Mouse (Mus musculus) lung, postnatal 4 days (tissue): ENCODE data around the gene Dpm3.
"Not testable (repeated sequence)": the region's sequence is repeated elsewhere in the genome, so short reads cannot be mapped to it uniquely, and the experiment has no call there.

Experiments used
- DNase-seq, 2 experiments: peaks; one replicate each; pipeline ENCODE4 v3.0.0; 2021

Gene Dpm3

DNA sequence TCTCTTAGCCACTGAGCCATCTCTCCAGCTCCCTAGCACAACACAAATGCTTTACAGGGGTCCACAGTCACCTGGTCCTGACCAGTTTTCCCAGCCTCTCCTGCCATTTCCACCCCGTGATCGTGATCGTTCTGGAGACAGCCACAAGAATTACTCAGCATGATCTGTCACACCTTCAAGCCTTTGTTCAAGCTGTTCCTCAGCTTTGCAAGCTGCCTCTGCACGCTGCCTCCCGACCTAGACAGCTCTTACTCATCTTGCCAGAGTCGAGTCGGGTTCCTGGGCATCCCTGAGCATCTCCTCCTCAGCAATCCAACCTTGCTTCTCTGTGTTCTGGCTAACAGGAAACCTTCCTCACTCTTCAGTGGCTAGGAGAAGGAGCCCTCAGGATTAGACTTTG, at the start of gene Dpm3:
Gene Dpm3 (plus strand): TSS at position 283 of the 400 bp plus-strand sequence.
- DNase-seq: no peak

DNA sequence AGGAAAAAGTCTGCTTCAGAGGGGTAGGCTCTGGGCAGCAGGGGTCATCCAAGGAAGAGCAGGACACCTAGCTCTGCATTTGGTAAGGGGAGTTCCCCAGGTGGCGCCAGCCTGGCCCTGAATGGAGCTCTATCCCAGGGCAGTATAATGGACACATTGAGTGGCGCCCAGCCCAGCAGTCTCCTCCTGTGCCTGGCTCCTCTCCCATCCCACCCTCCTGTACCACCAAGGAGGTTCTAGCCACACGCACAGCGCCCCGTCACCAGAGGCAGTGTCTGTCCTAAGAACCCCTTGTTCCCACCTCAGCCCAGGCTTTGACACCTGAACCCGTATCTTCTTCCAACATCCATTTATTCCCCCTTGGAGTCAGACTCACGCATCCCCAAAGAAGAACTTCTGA, 49.4 kb upstream of the Dpm3 start:
- DNase-seq: peak in 1 of 2 experiments; percentile 22

DNA sequence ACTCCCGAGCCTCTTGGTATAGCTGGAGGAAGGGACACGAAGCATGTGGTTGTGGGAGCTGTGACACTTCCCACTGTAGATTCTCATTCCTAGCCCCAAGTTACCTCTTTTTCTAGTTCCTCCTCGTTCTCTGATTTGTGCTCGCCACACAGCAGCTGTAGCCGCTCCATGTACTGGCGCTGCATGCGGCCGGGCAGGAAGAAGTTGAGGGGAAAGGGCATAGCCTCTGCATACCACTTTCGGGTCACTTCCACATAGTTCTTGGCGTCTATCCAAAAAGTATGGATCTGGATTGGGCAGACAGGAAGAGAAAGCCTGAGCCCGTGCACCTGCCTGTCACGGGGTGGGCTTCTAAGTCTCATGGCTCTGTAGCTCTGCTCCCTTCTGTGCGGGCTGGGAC, 49.0 kb upstream of the Dpm3 start:
- DNase-seq: peak in 1 of 2 experiments; percentile 35

DNA sequence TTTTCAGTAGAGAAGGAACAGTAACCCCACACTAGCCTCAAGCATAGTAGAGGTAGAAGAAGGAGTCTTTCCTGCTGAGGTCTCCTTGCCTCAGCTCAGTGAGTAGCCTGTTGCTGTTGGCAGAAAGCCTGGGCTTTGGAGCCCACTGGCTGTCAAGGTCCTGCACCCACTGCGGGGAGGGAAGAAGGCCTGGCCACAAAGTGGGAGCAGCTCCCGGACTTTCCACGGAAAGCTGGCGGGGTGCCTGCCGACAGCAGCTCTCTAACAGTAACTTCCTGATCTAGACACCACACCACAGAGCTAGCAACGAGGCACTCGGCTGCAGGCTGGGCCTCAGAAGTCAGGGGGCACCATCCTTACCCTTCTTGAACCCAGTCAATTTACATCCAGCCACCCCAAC, 48.4 kb upstream of the Dpm3 start:
- peak in 1 of 2 experiments; percentile 56 for DNase-seq

DNA sequence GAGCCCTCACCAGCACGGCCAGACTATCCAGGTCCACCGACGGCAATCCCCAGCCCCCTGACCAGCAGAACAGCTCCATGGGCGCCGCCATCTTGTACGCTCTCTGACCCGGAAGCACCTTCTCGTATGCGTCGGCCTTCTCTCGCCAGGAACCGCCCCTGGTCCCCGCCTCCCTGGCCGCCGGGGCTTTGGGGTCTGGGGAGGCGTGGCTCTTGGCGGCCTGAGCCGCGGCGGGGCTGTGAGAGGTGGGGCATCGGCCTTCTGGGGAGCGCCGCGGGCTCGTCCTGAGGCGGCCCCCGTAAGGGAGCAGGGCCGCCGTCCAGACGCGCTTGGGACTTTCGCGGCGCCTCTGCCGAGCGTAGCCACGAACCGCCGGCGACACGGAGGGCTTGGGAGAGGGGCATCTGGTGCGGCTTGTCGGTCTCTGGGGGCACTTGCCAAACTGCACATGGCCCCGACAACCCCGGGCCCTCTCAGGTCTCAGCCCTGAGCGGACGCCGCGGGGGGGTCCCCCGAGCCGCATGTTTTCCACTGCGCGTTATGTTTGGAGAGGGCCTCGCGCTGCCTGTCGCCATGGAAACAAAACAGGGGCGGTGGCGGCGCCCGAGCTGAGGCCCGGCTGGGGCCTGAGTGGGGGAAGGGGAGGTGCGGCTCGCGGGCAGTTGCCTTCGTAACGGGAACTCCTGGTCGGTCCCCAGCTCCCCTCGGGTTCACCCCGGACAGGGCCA, 45.2 kb upstream of the Dpm3 start:
- DNase-seq: peak; percentile 94 to 97

DNA sequence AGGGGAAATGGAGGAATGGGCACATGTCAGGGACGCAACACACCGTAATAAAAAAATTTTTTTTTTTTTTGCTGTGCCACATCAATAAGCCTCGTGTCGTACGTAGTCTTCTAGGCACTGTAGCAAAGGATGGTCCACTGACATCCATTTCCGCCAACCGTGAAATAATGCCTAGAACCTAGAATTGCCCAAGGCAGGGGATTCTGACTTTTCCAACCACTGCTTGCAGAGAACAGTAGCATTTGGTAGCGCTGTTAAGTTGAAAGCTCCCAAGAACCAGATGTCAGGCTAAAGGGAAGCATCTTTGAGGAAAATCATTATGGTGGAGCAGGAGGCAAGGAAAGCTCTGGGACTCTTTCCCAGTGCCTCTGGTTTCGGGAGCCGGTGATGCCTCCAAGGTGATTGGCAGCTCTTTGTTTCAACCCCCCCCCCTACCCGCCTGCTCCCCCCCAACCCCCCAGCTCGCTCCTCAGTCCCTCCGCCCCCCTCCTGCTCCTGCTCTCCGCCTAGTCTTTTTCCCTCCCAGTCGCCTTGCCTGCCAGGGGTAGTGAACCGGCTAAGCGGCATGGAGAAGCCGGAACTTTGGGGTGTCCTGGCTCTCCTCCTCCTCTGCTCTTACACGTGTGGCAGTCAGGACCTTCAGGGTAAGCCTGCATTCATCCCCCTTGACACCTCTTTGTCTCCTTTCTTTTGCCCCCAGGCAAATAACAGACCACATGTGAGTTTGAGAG, 44.3 kb upstream of the Dpm3 start, which contains the start of gene Thbs3:
Gene Thbs3 (plus strand): TSS at position 500 of the 731 bp plus-strand sequence.
- DNase-seq: peak in 1 of 2 experiments; percentile 60

DNA sequence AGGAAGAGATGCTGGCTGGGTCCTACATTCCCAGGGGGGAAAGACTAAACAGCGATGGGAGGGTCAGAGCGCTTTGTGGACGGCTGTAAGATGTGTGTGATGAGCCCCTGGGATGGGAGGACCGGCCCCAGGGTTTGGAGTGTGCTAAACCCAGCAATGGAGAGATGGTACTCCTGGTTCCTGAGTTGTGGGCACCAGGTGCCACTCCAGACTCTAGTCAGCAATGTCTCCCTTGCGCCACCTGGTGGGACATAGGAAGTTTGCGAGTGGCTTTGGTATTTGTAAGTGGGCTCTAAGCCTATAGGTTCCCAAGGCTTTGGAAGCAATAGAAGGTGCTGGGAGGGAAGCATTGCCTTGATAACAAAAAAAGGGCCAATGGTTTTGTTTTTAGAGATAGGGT, 43.3 kb upstream of the Dpm3 start:
- peak; percentile 82 to 90 for DNase-seq

DNA sequence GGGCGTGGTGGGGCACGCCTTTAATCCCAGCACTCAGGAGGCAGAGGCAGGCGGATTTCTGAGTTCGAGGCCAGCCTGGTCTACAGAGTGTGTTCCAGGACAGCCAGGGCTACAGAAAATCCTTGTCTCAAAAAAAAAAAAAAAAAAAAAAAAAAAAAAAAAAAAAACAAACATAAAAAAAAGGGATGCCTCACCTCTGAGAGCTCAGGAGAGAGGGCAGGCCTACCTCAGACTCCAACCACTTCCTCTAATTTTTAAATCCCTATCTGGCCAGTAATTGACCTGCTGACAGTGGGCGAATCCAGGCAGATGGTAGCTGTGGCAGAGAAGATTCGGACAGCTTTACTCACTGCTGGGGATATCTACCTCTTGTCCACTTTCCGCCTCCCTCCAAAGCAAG, 42.8 kb upstream of the Dpm3 start:
- not testable (repeated sequence) for DNase-seq

DNA sequence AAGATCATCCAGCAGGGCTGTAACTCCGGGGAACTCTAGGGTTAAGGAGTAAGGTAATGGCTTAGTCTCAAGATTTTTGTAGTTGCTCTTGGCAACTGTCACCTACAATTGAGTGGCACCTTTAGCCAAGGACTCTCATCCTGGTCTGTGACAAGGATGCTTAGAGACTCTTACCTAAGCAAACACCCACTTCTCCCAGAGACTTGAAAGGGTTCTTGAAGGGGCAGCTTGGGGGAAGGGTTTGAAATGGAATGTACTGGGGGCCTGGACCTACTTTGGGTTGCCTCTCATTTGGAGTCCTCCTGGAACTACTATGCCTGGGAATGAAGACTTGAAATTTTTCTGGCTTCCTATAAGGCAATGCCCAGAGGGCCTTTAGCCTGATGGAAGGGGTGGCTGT, 40.9 kb upstream of the Dpm3 start:
- peak; percentile 55 to 66 for DNase-seq

DNA sequence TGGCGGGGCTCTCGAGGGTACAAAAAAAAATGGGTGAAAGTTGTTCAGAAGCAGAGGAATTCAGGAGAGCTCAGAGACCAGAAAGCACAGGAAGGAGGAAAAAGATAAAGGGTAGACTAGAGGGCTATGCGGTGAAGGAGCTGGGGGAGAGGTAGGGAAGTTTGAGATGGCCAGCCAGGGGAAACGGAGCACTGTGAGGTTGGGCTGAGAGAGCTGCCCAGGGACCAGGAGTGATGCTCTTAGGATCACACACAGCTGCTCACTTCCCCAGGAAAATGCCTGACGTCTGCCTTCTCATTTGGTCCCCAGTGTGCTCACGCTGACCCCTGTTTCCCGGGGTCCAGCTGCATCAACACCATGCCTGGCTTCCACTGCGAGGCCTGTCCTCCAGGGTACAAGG, 39.6 kb upstream of the Dpm3 start:
- DNase-seq: no peak

DNA sequence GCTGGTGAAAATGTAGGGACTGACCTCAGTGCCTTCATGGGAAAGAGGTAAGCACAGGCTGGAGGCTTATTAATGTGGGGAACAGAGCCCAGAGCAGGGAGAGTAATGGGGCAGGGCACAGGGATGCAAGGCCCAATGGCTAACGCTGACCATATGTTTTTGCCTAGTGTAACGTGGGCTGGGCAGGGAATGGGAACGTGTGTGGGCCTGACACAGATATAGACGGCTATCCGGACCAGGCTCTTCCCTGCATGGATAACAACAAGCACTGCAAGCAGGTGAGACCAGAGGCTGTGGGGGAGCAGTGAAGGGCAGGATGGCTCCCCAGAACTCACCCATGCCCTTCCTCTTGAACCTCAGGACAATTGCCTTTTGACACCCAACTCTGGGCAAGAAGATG, 38.0 kb upstream of the Dpm3 start:
- no peak for DNase-seq

DNA sequence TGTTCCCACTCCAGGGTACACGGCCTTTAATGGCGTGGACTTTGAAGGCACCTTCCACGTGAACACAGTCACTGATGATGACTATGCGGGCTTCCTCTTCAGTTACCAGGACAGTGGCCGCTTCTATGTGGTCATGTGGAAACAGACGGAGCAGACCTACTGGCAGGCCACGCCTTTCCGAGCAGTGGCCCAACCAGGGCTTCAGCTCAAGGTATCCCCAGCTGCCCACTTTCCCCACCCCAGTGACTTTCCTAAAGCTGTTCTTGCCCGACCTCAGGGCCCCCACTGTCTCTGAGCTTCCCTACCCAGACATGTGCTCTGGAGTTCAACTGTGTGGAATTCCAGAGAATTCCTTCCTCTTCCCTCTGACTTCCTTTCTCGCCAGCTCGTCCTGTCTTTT, 34.4 kb upstream of the Dpm3 start:
- DNase-seq: no peak

DNA sequence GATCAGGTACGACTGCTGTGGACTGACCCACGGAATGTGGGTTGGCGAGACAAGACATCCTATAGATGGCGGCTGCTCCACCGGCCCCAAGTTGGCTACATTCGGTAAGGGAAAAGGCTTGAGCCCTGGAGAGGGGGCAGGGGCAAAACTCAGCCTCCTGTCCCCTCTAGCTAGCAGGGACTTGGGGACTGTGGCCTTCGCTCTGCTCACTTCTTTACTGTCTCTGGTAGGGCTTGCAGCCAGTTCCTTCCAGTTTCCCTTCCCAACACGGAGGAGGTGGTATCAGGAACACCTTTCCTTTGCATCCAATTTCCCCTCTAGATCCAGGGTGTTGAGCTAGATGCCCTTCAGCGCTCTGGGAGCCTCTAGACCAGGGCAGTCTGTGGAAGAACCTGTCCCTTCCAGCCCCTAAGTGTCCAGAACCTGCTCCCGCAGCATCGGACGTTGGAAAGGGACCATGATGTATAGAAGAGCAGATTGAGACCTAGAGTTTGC, 33.8 kb upstream of the Dpm3 start:
- DNase-seq: peak in 1 of 2 experiments; percentile 24

DNA sequence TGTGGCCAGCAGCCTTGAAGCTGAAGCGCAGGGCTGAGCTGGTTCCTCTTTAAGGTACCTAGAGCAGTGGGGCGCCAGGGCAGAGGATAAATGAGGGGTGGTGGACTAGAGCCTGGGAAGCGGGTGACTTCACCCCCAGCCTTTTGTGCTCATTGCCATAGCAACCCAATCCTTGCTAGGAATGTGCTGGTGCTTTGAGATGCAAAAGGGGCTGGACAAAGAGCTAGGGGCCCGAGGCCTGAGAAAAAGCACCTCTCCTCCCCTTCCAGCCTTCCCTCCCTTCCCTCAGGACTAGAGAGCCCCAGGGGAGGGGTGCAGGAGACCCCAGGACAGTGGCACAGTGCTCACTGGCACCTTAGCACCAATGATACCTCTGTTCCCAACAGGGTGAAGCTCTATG, 33.2 kb upstream of the Dpm3 start:
- DNase-seq: peak in 1 of 2 experiments; percentile 19

DNA sequence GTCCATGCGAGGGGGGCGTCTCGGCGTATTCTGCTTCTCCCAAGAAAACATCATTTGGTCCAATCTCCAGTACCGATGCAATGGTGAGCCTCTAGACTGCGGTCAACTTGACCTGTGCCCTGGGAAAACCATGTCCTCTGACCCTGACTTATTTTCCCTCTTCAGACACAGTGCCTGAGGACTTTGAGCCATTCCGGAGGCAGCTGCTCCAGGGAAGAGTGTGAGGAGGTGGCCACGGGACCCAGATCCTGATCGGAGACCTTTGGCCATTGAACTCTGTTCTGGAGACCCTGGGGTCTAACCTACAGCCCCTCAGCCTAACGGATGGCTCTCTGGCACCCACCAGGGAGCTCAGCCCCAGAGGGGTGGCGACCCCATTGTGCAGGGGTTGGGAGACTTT, 32.8 kb upstream of the Dpm3 start:
- DNase-seq: peak in 1 of 2 experiments; percentile 21

DNA sequence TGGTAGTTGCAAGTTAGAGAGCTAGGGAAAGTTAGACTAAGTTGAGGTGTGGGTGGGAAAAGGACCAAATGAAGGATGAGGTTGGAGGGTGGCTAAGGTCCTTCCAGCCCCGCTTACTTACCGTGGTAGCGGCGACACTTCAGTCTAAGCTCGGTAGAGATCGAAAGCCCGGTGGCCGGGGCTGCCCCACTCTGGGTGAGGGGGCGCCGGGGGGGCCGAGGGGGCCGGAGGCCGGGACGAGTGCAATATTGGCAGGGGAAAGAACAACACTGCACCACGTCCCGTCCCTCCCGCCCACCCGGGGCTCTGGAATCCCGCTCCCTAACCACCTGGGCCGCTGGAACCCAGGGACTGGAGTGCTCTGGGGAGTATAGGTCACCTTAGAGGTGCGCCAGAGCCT, 32.3 kb upstream of the Dpm3 start, which contains the start of gene Mtx1:
Gene Mtx1 (minus strand): TSS at position 189 of the 400 bp plus-strand sequence.
- DNase-seq: no peak

DNA sequence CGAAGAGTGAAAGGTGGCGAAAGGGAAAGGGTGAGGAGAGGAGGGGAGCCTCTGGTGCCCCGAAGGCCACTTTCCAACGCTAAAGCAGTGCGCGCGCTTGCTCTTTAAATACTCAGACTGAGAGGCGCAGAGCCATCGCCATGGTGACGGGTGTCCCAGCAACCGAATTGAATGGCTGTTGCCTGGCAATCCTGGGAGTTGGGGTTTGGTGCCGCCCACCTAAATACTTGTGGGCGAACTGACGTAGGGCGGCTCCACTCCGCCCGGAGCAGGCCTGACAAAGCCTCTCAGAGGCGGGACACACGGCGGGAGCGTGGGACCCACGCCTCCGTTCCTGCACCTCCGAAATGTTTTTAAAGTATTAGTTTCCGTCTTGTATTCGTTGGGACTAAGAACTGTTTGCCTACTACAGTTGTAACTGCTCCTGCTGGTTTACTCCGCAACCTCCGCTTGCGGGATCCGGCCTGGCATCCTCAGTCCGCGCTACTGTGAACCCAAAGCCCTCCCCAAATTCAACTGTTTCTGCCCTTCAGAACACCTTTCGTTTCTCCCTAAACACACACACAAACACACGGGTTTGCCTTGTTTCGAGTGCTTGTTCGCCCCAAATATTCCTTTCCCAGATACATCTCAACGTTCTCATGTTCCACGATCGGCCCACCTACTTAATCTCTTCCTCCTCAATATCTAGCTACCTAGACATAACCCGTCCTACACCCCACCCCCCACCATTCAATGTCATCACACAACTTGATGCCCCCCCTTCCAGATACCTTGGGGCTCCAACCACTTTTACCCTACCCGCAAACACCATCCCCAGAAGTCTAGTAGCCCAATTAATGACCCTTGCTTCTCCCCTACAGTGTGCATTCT, 31.6 kb upstream of the Dpm3 start:
- peak; percentile 91 to 95 for DNase-seq

DNA sequence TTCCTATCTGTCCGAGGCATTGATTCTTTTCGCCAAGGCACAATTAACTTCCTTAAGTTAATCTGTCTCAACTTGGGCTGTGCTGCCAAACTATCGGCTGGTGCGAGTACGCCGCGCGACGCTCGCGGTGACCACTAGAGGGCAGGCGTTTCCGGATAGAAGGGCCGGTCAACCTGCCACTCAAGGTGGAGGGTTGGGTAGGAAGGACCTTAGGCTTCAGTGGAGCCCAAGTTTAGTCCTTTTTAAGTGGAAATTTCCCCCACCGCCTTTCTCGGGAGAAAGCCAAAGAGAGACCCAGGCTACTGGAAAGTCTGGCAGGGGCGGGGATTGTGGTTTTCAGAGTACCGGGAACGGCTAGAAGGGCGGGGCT, 31.0 kb upstream of the Dpm3 start:
- DNase-seq: peak; percentile 90 to 93

DNA sequence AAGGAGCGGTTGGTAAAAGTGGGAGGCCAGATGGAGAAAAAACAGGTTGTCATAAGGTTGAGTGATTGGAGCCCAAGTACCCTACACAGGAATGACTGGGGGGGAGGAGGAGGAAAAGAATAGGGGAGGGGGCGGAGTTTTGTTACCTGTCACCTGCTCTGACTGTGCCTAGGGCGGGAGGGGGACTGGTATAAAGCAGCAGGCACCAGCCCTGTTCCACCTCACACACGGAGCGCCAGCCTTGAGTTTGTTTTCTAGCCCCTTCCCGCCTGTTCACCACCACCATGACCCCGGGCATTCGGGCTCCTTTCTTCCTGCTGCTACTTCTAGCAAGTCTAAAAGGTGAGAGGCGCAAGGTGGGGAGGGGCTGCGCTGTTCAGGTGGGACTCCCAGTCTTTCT, 30.3 kb upstream of the Dpm3 start, which contains the start of gene Muc1:
Gene Muc1 (plus strand): TSS at position 222 of the 400 bp plus-strand sequence.
- peak; percentile 60 to 76 for DNase-seq

DNA sequence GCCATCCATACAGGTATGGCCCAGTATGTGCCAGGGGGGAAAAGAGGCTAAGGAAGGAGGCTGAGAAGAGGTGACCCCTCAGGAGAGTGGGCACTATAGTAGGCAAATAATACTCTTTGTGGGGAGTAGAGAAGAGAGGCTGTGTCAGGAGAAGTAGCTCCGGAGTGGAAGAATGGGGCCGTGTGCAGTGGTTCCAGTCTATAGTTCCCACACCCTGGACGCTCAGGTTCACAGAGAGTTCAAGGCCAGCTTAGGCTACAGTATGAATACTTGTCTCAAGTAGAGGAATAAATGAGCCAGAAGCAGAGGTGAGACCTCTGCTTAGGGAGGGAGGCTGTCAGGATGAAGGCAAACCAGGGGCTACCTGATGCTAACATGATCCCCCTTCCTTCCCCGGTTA, 29.9 kb upstream of the Dpm3 start:
- no peak for DNase-seq

DNA sequence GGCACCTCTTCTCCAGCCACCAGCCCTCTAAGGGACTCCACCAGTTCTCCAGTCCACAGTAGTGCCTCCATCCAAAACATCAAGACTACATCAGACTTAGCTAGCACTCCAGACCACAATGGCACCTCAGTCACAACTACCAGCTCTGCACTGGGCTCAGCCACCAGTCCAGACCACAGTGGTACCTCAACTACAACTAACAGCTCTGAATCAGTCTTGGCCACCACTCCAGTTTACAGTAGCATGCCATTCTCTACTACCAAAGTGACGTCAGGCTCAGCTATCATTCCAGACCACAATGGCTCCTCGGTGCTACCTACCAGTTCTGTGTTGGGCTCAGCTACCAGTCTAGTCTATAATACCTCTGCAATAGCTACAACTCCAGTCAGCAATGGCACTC, 28.6 kb upstream of the Dpm3 start:
- no peak for DNase-seq

DNA sequence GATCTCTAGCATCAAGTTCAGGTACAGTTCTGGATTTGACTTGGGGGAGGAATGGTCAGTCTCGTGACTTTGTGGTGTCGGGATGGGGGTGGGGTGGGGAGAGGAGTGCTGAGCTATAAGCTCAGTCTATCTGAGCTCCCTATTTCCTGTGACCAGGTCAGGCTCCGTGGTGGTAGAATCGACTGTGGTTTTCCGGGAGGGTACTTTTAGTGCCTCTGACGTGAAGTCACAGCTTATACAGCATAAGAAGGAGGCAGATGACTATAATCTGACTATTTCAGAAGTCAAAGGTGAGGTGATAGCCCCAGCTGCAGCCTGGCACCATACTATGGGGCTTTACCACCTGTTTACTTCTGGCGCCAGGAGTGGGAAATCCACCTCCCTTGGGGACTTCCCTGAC, 27.8 kb upstream of the Dpm3 start:
- DNase-seq: no peak

DNA sequence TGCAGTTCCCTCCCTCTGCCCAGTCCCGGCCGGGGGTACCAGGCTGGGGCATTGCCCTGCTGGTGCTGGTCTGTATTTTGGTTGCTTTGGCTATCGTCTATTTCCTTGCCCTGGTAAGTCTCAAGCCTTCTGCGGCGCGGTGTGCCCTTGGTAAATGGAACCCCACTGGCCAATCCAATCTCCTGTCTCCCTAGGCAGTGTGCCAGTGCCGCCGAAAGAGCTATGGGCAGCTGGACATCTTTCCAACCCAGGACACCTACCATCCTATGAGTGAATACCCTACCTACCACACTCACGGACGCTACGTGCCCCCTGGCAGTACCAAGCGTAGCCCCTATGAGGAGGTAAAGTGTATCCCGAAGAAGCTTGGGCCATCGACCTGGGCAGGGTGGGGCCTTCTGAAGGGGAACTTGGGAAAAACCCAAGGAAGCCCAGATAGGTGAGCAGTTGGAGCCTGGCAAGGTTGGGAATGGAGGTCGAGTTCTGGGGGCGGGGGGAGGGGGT, 27.3 kb upstream of the Dpm3 start:
- DNase-seq: peak in 1 of 2 experiments; percentile 29
